Mouse (Mus musculus) olfactory bulb, adult 2 months (tissue): Measurements from ENCODE around the gene Pdap1. TPM values are rescaled to one million over a fixed set of nuclear protein-coding genes. Genes with fewer than 3 reads are reported as not detected.

Experiments
- H3K27ac ChIP-seq: fragments of 200-500 bp; 2 replicates; pipeline ENCODE4 v1.5.1; 2012; ENCODE audit warnings: low read depth, low read length; ENCODE audit not compliant: insufficient read depth
- H3K4me1 ChIP-seq: fragments of 200-500 bp; 2 replicates; pipeline ENCODE4 v1.6.1; 2012; ENCODE audit warnings: low read length; ENCODE audit not compliant: control insufficient read depth, insufficient read depth
- H3K4me3 ChIP-seq: fragments of 200-500 bp; 2 replicates; pipeline ENCODE4 v1.5.1; 2012; ENCODE audit warnings: mild to moderate bottlenecking, low read depth, low read length, moderate library complexity; ENCODE audit not compliant: insufficient read depth
- CTCF ChIP-seq: fragments of 200-500 bp; IDR thresholded peaks from 2 replicates; pipeline ENCODE4 v1.5.1; 2012; ENCODE audit warnings: low read depth, mild to moderate bottlenecking, low read length, moderate library complexity; ENCODE audit not compliant: insufficient read depth
- POLR2A ChIP-seq: fragments of 200-500 bp; IDR thresholded peaks from 2 replicates; pipeline ENCODE4 v1.6.1; 2012; ENCODE audit warnings: mild to moderate bottlenecking, low read depth, low read length, moderate library complexity; ENCODE audit not compliant: insufficient read depth
- WGBS: fragments of 180-500 bp; shearing (Covaris S2); methylation state at CpG from one replicate; pipeline ENCODE4 v1.1.7; 2018; 5-methylcytosine and 5-hydroxymethylcytosine counted together
- polyA plus RNA-seq: library from polyadenylated mRNA; stranded (reverse); fragments of >200 nt; gene quantifications from 2 replicates; pipeline ENCODE4 v1.2.4, GENCODE M21; 2012; ENCODE audit warnings: low replicate concordance; ENCODE audit not compliant: missing spikeins, insufficient read depth, insufficient read length

Gene Pdap1
- polyA plus RNA-seq, 1 experiment = not detected

DNA sequence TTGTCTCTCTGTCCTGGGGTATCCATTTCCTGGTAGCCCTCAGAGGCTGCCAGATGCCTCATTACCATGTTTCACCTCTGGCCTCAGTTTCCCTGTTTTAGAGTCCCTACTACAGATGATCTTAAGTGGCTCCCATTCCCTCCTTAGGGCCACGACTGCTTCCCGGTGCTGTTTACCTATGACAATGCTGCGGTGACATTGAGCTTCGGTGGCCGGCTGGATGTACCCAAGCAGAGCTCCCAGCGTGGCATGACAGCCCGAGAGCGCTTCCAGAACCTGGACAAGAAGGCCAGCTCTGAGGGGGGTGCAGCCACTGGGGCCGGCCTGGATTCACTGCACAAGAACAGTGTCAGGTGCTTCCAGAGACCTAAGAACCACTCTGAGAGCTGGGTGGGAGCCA is 13.5 kb downstream of the Pdap1 start:
- TF ChIP-seq CTCF (no peak), POLR2A (no peak)
- Histone ChIP-seq H3K27ac (no peak overlapping the region), H3K4me3 (no peak overlapping the region), H3K4me1 (peaks cover 11% of the 10 kb centered on the region)
- WGBS = 94% methylated on average over 9 of the region's 9 CpGs

DNA sequence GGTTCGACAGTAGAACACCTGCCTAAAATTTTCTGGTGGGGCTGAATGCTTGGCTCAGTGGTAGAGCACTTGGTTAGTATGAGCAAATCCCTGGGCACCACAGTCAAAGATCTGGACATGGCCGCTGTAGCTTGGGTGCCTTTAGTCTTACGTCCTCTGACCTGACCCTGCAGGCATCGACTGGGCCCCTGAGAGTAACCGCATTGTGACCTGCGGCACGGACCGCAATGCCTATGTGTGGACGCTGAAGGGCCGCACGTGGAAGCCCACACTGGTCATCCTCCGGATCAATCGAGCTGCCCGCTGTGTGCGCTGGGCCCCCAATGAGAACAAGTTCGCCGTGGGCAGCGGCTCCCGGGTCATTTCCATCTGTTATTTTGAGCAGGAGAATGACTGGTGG is 16.6 kb downstream of the Pdap1 start:
- no peak overlapping the region for H3K27ac ChIP-seq
- 94% methylated on average over 19 of the region's 19 CpGs for WGBS
- H3K4me3 ChIP-seq = no peak overlapping the region
- TF ChIP-seq POLR2A = no peak
- TF ChIP-seq CTCF = no peak
- H3K4me1 ChIP-seq = no peaks in the 10 kb centered on the region

DNA sequence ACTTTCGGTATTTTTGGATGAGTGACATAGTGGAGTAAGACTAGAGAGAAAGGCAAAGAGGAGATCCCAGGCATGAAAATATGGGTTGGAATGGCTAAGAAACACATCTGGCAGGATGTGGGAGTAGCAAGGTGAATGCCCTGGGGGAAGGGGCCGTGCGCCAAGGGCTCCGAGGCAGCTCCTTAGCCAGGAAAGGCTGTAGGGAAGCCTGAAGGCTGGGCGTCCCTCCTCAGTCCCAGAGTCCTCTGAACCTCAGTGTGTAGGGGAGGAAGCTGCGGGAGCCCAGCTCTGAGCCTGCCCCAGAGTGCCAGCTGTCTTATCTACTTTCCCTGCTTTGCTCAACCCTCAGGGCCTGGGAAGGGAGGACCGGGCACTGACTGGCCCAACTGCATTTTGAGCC is 19.1 kb downstream of the Pdap1 start:
- 0 out of 2 replicates have a peak, but pooled peaks cover 2% of the 10 kb centered on the region for H3K4me1 ChIP-seq
- H3K27ac ChIP-seq = no peak overlapping the region
- H3K4me3 ChIP-seq = no peak overlapping the region
- 78% methylated on average over 7 of the region's 7 CpGs for WGBS
- TF ChIP-seq CTCF (no peak), POLR2A (no peak)

DNA sequence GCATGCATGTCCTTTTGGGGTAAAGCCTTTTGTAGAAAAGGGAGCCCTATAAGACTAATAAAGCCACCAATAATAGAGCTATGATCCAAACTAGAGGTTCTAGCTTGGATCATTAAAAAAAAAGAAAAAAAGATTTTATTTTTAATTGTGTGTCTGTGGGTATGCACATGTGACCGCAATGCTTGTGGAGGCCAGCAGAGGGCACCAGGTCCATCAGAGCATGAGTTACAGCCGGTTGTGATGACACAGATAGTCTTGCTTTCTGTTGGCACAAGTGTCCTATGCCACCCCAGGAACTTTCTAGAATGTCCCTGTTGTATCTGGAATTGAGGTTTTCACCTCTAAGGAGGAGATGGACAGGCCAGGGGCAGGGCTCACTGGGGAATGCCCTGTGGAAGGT is 20.7 kb downstream of the Pdap1 start:
- H3K4me3 ChIP-seq = no peak overlapping the region
- H3K27ac ChIP-seq = no peak overlapping the region
- WGBS = 90% methylated on average over 2 of the region's 2 CpGs
- TF ChIP-seq POLR2A = no peak
- no peak for TF ChIP-seq CTCF
- H3K4me1 ChIP-seq = peaks cover 8% of the 10 kb centered on the region; the same call in 1 of the 2 replicates

DNA sequence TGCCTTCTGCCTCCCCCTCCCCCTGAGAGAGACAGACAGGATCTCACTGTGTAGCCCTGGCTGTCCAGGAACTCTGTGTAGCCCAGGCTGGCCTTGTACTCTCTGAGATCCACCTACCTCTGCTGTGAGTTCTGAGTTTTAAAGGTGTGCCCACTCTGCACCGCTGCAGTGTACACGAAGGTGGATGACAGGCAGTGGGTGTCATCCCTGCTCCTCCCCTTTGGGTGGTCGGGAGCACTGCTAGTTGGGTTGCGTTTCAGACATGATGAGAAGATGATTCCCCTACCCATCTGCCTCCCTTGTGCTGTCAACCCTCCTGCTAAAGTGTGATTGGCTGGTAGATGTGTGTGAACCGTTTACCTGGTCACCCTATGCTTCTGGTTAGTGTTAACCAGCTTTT is 21.6 kb downstream of the Pdap1 start:
- WGBS = 88% methylated on average over 5 of the region's 5 CpGs
- TF ChIP-seq POLR2A (no peak), CTCF (no peak)
- no peak overlapping the region for H3K27ac ChIP-seq
- H3K4me1 ChIP-seq = peaks cover 14% of the 10 kb centered on the region; the same call in 1 of the 2 replicates
- no peak overlapping the region for H3K4me3 ChIP-seq

DNA sequence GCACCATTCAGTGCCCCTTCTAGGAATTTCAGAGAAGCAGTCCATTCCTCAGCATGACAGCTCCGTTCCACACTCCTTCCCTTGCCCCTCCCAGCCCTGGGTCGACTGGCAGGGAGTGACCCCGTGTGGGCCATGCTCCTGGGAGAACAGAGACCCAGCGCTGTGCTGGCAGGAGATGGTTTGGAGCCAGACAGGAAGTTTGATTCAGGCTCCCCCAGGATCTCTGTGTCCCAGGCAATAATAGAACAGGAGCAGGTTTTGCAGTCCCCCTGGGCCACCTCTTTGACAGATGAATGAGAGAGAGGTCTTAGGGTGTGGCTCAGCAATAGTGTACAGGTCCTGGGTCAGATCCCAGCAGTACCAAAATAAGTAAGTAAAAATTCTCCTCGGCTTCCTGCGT is 22.0 kb downstream of the Pdap1 start:
- no peak overlapping the region for H3K27ac ChIP-seq
- H3K4me3 ChIP-seq = no peak overlapping the region
- TF ChIP-seq POLR2A (no peak), CTCF (no peak)
- peaks cover 14% of the 10 kb centered on the region; the same call in 1 of the 2 replicates for H3K4me1 ChIP-seq
- 58% methylated on average over 6 of the region's 6 CpGs for WGBS

DNA sequence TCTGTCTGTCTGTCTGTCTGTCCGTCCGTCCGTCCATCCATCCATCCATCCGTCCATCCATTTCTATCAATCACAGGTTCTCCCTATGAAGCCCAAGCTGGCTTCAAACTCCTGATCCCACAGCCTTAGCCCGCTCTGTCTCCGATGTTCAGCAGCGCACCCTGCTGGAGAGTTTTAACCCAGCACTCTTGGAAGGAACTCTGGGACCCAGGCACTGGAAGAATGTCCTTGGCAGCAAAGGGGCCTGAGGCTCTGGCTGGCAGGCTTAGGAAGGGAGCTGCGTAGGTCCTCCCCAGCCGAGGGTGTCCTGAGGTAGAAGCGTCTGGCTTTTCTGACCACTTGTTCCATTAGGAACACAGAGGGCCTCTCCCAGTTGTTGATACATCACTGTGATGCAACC is 23.1 kb downstream of the Pdap1 start:
- no peak overlapping the region for H3K27ac ChIP-seq
- 40% methylated on average over 10 of the region's 10 CpGs for WGBS
- TF ChIP-seq POLR2A (no peak), CTCF (peak; percentile 40; the same call in 1 of the 2 replicates)
- H3K4me3 ChIP-seq = no peak overlapping the region
- H3K4me1 ChIP-seq = peaks cover 14% of the 10 kb centered on the region; the same call in 1 of the 2 replicates

DNA sequence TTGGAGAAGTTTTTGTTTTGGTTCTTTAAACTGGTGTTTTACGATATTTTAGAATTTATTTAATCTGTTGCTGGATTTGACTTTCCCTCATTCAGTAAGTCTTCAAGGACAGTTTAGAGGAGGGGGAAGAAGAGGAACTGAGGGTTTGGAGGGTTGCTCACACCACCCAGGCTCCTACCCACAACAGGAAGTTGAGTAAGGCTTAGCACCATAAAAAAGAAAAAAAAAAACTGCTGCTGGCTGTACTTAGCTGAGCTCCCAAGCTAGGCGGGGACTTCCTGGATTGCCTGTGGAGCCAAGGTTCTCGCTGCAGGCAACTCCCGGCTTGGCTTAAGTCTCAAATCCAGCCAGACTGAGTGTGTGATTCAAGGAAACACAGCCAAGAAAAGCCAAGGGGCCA is 23.7 kb downstream of the Pdap1 start:
- TF ChIP-seq POLR2A = no peak
- TF ChIP-seq CTCF = no peak
- WGBS = 53% methylated on average over 4 of the region's 4 CpGs
- H3K4me3 ChIP-seq = no peak overlapping the region
- H3K4me1 ChIP-seq = peaks cover 14% of the 10 kb centered on the region; the same call in 1 of the 2 replicates
- H3K27ac ChIP-seq = no peak overlapping the region

DNA sequence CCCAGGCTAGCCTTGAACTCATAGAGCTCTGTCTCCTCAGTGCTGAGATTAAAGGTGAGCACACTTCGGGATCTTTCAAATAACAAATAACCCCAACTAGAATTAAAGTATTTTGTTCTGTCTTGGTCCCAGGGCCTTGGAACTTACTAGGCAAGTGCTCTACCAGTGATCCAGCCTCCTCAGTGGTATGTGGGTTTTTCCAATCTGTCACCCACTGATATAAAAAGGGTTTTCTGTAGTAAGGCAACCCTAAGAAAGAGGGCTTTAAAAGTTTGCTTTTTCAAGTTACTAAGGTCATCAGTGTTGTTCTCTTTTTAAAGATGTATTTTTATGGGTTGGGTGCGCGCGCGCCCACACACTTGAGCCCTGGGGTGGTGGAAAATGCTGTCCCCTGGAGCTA is 24.3 kb downstream of the Pdap1 start:
- peaks cover 14% of the 10 kb centered on the region; the same call in 1 of the 2 replicates for H3K4me1 ChIP-seq
- WGBS = 93% methylated on average over 5 of the region's 5 CpGs
- H3K27ac ChIP-seq = no peak overlapping the region
- no peak overlapping the region for H3K4me3 ChIP-seq
- no peak for TF ChIP-seq CTCF
- TF ChIP-seq POLR2A = no peak

DNA sequence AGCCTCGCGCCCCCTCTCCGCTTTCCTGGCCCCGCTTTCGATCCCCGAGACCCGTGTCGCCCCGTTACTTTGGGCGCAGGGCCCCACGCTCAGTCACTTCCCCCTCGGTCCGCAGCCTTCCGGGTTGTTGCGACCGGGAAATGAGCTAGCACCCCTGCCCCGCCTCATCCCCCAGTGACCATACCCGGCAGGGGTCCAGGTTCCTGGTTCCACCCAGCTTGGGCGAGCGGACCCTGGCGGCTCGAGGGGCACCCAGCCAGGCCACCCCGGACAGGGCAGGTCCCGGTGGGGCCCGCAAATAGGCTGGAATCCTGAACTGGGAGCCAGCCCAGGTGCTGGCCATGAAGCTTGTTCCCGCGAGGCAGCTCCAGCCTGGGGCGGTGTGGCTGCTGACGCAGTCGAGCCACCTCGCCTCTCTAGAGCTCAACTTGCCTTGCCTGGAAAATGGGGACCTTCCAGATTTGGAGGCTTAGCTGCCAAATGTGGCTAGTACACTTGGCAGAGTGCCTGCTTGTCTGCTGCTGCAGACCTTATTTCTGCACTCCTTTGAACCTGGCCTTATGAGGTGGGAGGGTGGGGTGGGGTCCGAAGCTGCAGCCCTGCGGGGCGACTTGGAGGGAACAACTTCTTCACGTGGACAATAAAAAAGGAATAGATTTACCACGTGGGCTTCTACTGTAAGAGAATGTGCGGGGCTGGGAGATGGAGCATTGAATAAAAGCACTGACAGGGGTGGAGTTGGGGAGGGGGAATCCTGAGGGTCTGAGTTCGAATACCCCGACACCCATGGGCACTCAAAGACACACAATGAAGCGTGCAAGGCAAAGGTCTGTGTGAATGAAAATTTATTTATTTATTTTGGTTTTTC is 25.2 kb downstream of the Pdap1 start:
- WGBS = 15% methylated on average over 40 of the region's 40 CpGs
- Histone ChIP-seq H3K4me1 (peaks cover 14% of the 10 kb centered on the region; the same call in 1 of the 2 replicates), H3K4me3 (peak overlapping the region; percentile 51), H3K27ac (no peak overlapping the region)
- TF ChIP-seq CTCF = no peak
- TF ChIP-seq POLR2A = no peak
